Mouse (Mus musculus): Measurements from ENCODE around the gene Psma6. TPM values are rescaled to one million over a fixed set of nuclear protein-coding genes. Genes with fewer than 3 reads are reported as not detected.

Gene Psma6
- polyA plus RNA-seq, 1 experiment from 2014 or later: 418 TPM

DNA sequence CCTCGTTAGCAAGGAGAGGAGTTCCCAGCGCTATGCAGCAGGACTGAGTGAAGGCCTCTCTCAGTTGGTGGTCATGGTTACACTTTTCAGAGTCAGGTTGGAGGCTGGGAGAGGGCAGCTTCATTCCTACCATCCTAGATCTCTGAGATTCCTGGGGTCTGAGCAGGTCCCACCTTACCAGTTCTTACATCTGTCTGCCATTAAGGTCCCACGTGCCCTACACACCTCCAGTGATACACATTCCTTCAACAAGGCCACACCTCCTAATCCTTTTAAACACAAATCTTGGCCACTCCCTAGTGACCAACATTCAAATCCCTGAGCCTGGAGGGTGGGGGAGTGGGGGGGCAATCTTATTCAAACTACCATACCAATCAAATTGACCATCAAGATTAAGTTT lies 72.1 kb downstream of the Psma6 start:
- Histone ChIP-seq H3K4me2 (replicated peaks; ENCODE audit: low read depth, low read length) (no peak overlapping the region), H3K27ac (ENCODE audit: low read length) (no peak overlapping the region), H3K27me3 (ENCODE audit: insufficient read depth, low read length) (no peaks in the 10 kb centered on the region), H3K9ac (replicated peaks; ENCODE audit: low read length) (no peak overlapping the region), H3K36me3 (ENCODE audit: insufficient read depth, low read length) (no peaks in the 10 kb centered on the region), H3K9me3 (ENCODE audit: low read length) (no peaks in the 10 kb centered on the region), H3K4me1 (ENCODE audit: insufficient read depth, low read length) (peaks cover 26% of the 10 kb centered on the region), H3K4me3 (ENCODE audit: low read length) (no peak overlapping the region)
- ATAC-seq (ENCODE audit: low FRiP score, low TSS enrichment): no peak
- WGBS: 69% methylated on average over 3 of the region's 3 CpGs

GRCm38 (mm10) chr12:55456893-55457292 lies 72.9 kb downstream of the Psma6 start:
- Histone ChIP-seq H3K4me1 (ENCODE audit: insufficient read depth, low read length) (peaks cover 33% of the 10 kb centered on the region), H3K4me3 (ENCODE audit: low read length) (no peak overlapping the region), H3K9ac (replicated peaks; ENCODE audit: low read length) (no peak overlapping the region), H3K27ac (ENCODE audit: low read length) (no peak overlapping the region), H3K4me2 (replicated peaks; ENCODE audit: low read depth, low read length) (no peak overlapping the region), H3K9me3 (ENCODE audit: low read length) (no peaks in the 10 kb centered on the region), H3K36me3 (ENCODE audit: insufficient read depth, low read length) (no peaks in the 10 kb centered on the region), H3K27me3 (ENCODE audit: insufficient read depth, low read length) (no peaks in the 10 kb centered on the region)
- 89% methylated on average over 5 of the region's 5 CpGs for WGBS
- ATAC-seq (ENCODE audit: low FRiP score, low TSS enrichment): no peak

DNA sequence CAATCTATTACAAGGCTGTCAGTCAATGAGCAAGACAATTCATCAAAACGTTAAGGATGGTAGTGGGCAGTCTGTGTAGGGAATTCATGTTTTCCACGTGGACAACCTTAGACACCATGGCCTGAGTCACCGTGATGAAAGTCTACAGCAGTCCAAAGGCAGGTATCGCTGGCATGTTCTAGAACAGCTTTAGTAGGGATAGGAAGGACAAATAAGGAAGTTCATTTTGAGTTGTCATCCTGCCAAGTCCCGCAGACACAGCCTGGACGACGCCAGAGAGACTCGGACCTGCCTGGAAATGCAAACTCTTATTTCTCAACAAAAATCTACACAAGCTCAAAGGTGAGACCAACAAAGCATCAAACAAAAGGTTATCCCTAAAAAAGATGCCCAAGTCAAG lies 75.7 kb downstream of the Psma6 start:
- no peak overlapping the region for H3K27ac ChIP-seq (ENCODE audit: low read length)
- no peaks in the 10 kb centered on the region for H3K27me3 ChIP-seq (ENCODE audit: insufficient read depth, low read length)
- no peaks in the 10 kb centered on the region for H3K36me3 ChIP-seq (ENCODE audit: insufficient read depth, low read length)
- H3K4me2 ChIP-seq (replicated peaks; ENCODE audit: low read depth, low read length): no peak overlapping the region
- H3K4me3 ChIP-seq (ENCODE audit: low read length): no peak overlapping the region
- peaks cover 37% of the 10 kb centered on the region for H3K4me1 ChIP-seq (ENCODE audit: insufficient read depth, low read length)
- 65% methylated on average over 8 of the region's 8 CpGs for WGBS
- ATAC-seq (ENCODE audit: low FRiP score, low TSS enrichment): no peak
- H3K9ac ChIP-seq (replicated peaks; ENCODE audit: low read length): no peak overlapping the region
- no peaks in the 10 kb centered on the region for H3K9me3 ChIP-seq (ENCODE audit: low read length)

DNA sequence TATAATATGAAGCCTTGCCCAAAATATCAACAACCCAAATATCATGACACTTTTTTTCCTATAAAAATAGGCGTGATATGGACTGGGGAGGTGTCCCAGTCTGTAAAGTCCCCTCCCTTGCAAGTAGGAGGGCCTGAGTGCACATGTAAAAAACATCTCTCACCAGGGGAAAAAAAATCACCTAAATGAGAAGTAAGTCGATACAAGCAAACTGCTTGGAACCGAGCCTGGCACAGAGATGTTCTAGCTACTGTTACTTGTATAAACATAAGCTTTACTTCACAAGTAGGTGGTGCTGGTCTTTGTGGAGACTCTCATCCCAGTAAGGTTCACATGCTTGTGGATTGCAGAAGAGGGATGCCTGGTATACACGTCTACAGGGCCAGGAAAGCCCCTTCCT lies 76.9 kb downstream of the Psma6 start:
- no peaks in the 10 kb centered on the region for H3K9me3 ChIP-seq (ENCODE audit: low read length)
- H3K4me1 ChIP-seq (ENCODE audit: insufficient read depth, low read length): peaks cover 48% of the 10 kb centered on the region

GRCm38 (mm10) chr12:55461767-55462166 lies 77.7 kb downstream of the Psma6 start:
- Histone ChIP-seq H3K27me3 (ENCODE audit: insufficient read depth, low read length) (no peaks in the 10 kb centered on the region), H3K9me3 (ENCODE audit: low read length) (no peaks in the 10 kb centered on the region), H3K27ac (ENCODE audit: low read length) (peak overlapping the region; percentile 14; the same call in 1 of the 2 replicates), H3K4me3 (ENCODE audit: low read length) (no peak overlapping the region), H3K36me3 (ENCODE audit: insufficient read depth, low read length) (no peaks in the 10 kb centered on the region), H3K4me1 (ENCODE audit: insufficient read depth, low read length) (peaks cover 53% of the 10 kb centered on the region), H3K4me2 (replicated peaks; ENCODE audit: low read depth, low read length) (no peak overlapping the region), H3K9ac (replicated peaks; ENCODE audit: low read length) (no peak overlapping the region)
- no peak for ATAC-seq (ENCODE audit: low FRiP score, low TSS enrichment)
- WGBS: 62% methylated on average over 6 of the region's 6 CpGs

More for the DNA sequence above, 76.9 kb downstream of the Psma6 start:
- WGBS: 33% methylated on average over 4 of the region's 4 CpGs
- no peak for ATAC-seq (ENCODE audit: low FRiP score, low TSS enrichment)
- no peaks in the 10 kb centered on the region for H3K27me3 ChIP-seq (ENCODE audit: insufficient read depth, low read length)
- no peaks in the 10 kb centered on the region for H3K36me3 ChIP-seq (ENCODE audit: insufficient read depth, low read length)
- no peak overlapping the region for H3K4me2 ChIP-seq (replicated peaks; ENCODE audit: low read depth, low read length)
- H3K27ac ChIP-seq (ENCODE audit: low read length): no peak overlapping the region
- no peak overlapping the region for H3K9ac ChIP-seq (replicated peaks; ENCODE audit: low read length)
- no peak overlapping the region for H3K4me3 ChIP-seq (ENCODE audit: low read length)

DNA sequence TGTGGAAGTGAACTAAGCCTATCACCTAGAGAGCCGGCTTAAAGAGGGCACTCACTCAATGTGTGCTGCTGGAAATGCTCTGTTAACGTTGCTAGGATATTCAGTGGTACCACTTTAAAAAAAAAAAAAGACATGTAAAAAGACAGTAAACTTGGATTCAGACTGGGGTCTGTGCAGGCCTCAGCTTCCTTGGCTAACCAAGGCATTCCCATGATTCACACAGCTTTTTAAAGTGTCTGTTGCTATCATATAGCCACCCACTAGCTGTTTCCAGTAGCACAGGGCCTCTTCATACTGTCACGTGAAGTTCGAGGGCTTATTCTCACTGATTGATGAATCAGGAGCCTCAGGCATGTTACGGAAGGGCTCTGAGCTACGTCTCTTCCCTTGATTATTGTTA lies 78.4 kb downstream of the Psma6 start:
- no peak overlapping the region for H3K9ac ChIP-seq (replicated peaks; ENCODE audit: low read length)
- peaks cover 53% of the 10 kb centered on the region for H3K4me1 ChIP-seq (ENCODE audit: insufficient read depth, low read length)
- no peak overlapping the region for H3K4me3 ChIP-seq (ENCODE audit: low read length)
- no peaks in the 10 kb centered on the region for H3K27me3 ChIP-seq (ENCODE audit: insufficient read depth, low read length)
- H3K9me3 ChIP-seq (ENCODE audit: low read length): no peaks in the 10 kb centered on the region
- H3K27ac ChIP-seq (ENCODE audit: low read length): peak overlapping the region; percentile 7; the same call in 1 of the 2 replicates
- no peaks in the 10 kb centered on the region for H3K36me3 ChIP-seq (ENCODE audit: insufficient read depth, low read length)
- 67% methylated on average over 6 of the region's 6 CpGs for WGBS
- no peak overlapping the region for H3K4me2 ChIP-seq (replicated peaks; ENCODE audit: low read depth, low read length)
- ATAC-seq (ENCODE audit: low FRiP score, low TSS enrichment): no peak

GRCm38 (mm10) chr12:55463087-55463486 lies 79.1 kb downstream of the Psma6 start:
- Histone ChIP-seq H3K9me3 (ENCODE audit: low read length) (no peaks in the 10 kb centered on the region), H3K4me2 (replicated peaks; ENCODE audit: low read depth, low read length) (no peak overlapping the region), H3K27ac (ENCODE audit: low read length) (peak overlapping the region; percentile 7; the same call in 1 of the 2 replicates), H3K36me3 (ENCODE audit: insufficient read depth, low read length) (no peaks in the 10 kb centered on the region), H3K27me3 (ENCODE audit: insufficient read depth, low read length) (no peaks in the 10 kb centered on the region), H3K4me3 (ENCODE audit: low read length) (no peak overlapping the region), H3K9ac (replicated peaks; ENCODE audit: low read length) (no peak overlapping the region), H3K4me1 (ENCODE audit: insufficient read depth, low read length) (peaks cover 56% of the 10 kb centered on the region)
- ATAC-seq (ENCODE audit: low FRiP score, low TSS enrichment): no peak
- 81% methylated on average over 5 of the region's 5 CpGs for WGBS

DNA sequence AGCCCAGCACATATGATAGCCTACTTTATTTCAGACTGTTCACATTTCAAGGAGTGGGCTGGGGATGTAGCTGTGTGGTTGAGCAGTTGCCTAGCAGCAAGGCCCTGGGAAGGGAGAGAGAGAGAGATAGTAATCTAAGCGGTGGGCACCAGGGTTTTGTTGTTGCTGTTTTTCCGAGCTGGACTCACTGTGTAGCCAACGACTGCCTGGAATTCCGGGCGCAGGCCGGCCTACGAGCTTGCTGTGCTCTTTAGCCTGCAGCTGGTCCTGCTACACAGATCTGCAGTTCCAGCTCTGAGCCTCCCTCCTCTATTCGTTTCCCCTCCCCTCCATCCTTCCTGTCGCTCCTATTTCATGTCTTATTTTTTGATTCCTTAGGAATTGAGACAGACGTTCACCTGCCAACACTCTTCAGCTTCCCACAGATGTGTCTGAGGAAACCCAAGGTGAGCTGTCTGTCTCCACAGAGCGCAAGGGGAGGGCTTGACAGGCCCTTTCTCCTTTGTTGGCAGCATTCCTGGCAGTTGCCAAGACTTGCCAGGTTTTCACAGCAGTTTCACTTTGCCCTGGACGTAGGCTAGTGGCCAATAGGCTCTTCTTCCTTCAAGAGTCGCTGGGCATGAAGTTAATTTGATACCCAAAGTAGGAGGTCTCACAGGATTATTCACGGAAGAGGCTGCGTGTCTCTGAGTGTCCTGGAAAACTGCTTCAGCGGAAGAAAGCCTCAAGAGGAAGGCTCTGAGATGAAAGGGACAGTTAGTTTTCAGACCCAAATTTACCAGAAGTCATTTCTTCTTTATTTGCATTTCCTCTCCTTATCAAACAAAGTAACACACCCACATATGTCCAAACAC lies 80.2 kb downstream of the Psma6 start:
- H3K9me3 ChIP-seq (ENCODE audit: low read length): no peaks in the 10 kb centered on the region
- H3K27ac ChIP-seq (ENCODE audit: low read length): peak overlapping the region; percentile 77
- ATAC-seq (ENCODE audit: low FRiP score, low TSS enrichment): peak; percentile 74; the same call in 1 of the 2 replicates
- 15% methylated on average over 16 of the region's 16 CpGs for WGBS
- peaks cover 57% of the 10 kb centered on the region for H3K4me1 ChIP-seq (ENCODE audit: insufficient read depth, low read length)
- H3K9ac ChIP-seq (replicated peaks; ENCODE audit: low read length): 0 out of 2 replicates have a peak overlapping the region, but pooled peaks have one; percentile 35
- no peaks in the 10 kb centered on the region for H3K27me3 ChIP-seq (ENCODE audit: insufficient read depth, low read length)
- no peaks in the 10 kb centered on the region for H3K36me3 ChIP-seq (ENCODE audit: insufficient read depth, low read length)
- peak overlapping the region; percentile 23 for H3K4me2 ChIP-seq (replicated peaks; ENCODE audit: low read depth, low read length)
- no peak overlapping the region for H3K4me3 ChIP-seq (ENCODE audit: low read length)

DNA sequence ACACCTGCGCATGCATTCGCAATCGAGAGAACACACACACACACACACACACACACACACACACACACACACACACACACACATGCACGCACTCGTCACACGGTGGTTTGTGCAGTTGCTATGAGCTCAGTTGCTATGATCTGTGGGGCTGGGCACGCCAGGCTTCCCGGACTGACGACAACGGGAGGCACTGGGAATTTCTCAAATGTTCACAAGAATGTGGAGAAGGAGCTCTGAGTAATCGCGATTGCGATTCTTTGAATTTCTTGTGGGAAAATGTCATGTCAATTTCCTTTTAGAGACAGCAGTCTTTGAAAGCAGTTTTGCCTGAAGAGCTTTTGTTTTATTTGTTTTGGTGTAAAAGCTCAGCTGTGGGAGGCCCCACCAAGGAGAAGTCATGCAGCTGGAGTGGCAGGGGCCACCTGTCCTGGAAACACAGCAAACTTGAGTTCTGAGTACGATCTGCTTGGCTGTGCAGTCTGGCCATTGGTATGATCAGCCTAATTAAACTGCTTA lies 80.9 kb downstream of the Psma6 start:
- Histone ChIP-seq H3K9ac (replicated peaks; ENCODE audit: low read length) (no peak overlapping the region; the same call in 1 of the 2 replicates), H3K27me3 (ENCODE audit: insufficient read depth, low read length) (no peaks in the 10 kb centered on the region)
- 43% methylated on average over 14 of the region's 14 CpGs for WGBS

More for the DNA sequence above, 80.9 kb downstream of the Psma6 start:
- H3K4me2 ChIP-seq (replicated peaks; ENCODE audit: low read depth, low read length): peak overlapping the region; percentile 23
- H3K4me1 ChIP-seq (ENCODE audit: insufficient read depth, low read length): peaks cover 57% of the 10 kb centered on the region
- peak; percentile 11; the same call in 1 of the 2 replicates for ATAC-seq (ENCODE audit: low FRiP score, low TSS enrichment)
- peak overlapping the region; percentile 19; the same call in 1 of the 2 replicates for H3K27ac ChIP-seq (ENCODE audit: low read length)
- H3K4me3 ChIP-seq (ENCODE audit: low read length): no peak overlapping the region
- H3K36me3 ChIP-seq (ENCODE audit: insufficient read depth, low read length): no peaks in the 10 kb centered on the region
- H3K9me3 ChIP-seq (ENCODE audit: low read length): no peaks in the 10 kb centered on the region

Data from kidney, embryonic 16.5 days (tissue).